Mouse (Mus musculus): ENCODE measurements at regions not wholly inside any gene's neighbourhood (a gene's known extent, or its start where the extent isn't known, plus 50 kb on each side); places are given as distances from the start of the nearest gene placed in this dataset.

DNA sequence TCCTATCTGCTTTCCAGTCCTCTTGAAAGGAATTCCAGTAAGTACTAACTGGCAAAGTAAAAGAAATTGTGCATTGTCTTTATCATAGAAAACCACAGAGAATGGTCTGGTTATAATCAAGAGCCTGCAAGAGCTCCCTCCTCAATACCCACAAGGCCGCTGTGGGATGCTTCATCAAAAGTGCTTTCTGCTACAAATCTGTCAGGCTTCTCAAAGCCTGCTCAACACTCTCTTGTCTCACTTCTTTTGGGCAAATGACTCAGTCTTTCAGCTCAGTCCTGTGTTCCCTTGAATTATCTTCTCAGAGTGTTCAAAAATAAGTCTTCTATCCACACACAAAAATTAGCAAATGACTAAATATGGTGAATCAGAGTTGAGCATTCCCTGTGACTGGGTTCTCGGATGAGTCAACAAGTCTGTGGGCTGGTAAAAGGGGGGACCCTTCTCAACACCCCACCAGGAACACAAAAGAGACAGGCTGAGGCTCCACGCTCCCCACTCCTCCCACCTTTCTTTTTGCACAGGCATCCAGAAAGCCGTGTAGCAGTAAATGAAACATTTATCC is 81.8 kb downstream of the Hlx start:
- TF ChIP-seq CTCF (IDR thresholded peaks at IDR 0.05; ENCODE audit: low read depth), result no peak
- no peak overlapping the region for H3K9ac ChIP-seq (ENCODE audit: low read depth, low read length)
- H3K4me1 ChIP-seq (replicated peaks; ENCODE audit: control insufficient read depth, insufficient read depth, low read length), result no peaks in the 10 kb centered on the region
- H3K27me3 ChIP-seq (replicated peaks; ENCODE audit: control insufficient read depth, insufficient read depth, low read length), result no peaks in the 10 kb centered on the region
- no peak for ATAC-seq
- H3K4me2 ChIP-seq (replicated peaks; ENCODE audit: low read depth), result no peak overlapping the region
- 84% methylated on average over 4 of the region's 4 CpGs for WGBS
- no peak overlapping the region for H3K27ac ChIP-seq (ENCODE audit: low read depth, low read length)
- H3K9me3 ChIP-seq (ENCODE audit: control insufficient read depth), result no peaks in the 10 kb centered on the region
- H3K36me3 ChIP-seq (ENCODE audit: control insufficient read depth, insufficient read depth), result no peaks in the 10 kb centered on the region
- H3K4me3 ChIP-seq (ENCODE audit: low read depth, low read length), result no peak overlapping the region

DNA sequence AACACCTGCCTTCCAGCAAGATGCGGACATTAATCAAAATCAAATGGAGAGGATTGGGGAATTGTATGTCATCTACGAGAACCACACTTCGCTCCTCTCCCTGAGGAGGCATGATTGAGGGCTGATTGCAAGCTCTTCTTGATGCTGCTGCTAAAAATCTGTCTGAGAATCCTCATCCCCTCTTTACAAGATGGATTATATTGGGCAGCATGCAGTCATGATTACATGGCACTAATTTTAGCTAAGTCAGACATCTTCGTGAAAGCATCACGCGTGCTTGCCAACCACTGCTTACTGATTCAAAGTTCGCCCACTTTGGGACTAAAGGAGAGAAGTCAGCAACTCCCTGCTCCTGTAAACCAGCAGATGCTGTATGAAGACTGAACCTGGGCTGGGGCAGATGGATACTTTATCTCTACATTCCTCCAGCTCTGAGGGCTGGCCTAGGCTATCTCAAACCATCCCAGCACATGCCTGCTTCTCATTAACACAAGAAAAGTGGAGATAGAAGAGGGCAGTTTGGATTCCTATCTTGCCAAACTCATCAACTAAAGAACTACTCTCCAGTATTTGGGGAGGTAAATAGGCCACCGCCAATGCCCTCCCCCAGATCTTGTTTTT is 84.4 kb downstream of the Hlx start:
- ATAC-seq, result no peak
- Histone ChIP-seq H3K36me3 (ENCODE audit: control insufficient read depth, insufficient read depth) (no peaks in the 10 kb centered on the region), H3K4me1 (replicated peaks; ENCODE audit: control insufficient read depth, insufficient read depth, low read length) (no peaks in the 10 kb centered on the region), H3K27me3 (replicated peaks; ENCODE audit: control insufficient read depth, insufficient read depth, low read length) (no peaks in the 10 kb centered on the region), H3K9ac (ENCODE audit: low read depth, low read length) (no peak overlapping the region), H3K27ac (ENCODE audit: low read depth, low read length) (no peak overlapping the region), H3K9me3 (ENCODE audit: control insufficient read depth) (no peaks in the 10 kb centered on the region), H3K4me2 (replicated peaks; ENCODE audit: low read depth) (no peak overlapping the region), H3K4me3 (ENCODE audit: low read depth, low read length) (no peak overlapping the region)
- WGBS, result 95% methylated on average over 8 of the region's 8 CpGs
- no peak for TF ChIP-seq CTCF (IDR thresholded peaks at IDR 0.05; ENCODE audit: low read depth)

- Histone ChIP-seq H3K36me3 (ENCODE audit: control insufficient read depth, insufficient read depth) (no peaks in the 10 kb centered on the region), H3K4me1 (replicated peaks; ENCODE audit: control insufficient read depth, insufficient read depth, low read length) (no peaks in the 10 kb centered on the region), H3K27me3 (replicated peaks; ENCODE audit: control insufficient read depth, insufficient read depth, low read length) (no peaks in the 10 kb centered on the region), H3K4me3 (ENCODE audit: low read depth, low read length) (no peak overlapping the region), H3K9me3 (ENCODE audit: control insufficient read depth) (no peaks in the 10 kb centered on the region), H3K9ac (ENCODE audit: low read depth, low read length) (no peak overlapping the region), H3K4me2 (replicated peaks; ENCODE audit: low read depth) (no peak overlapping the region), H3K27ac (ENCODE audit: low read depth, low read length) (no peak overlapping the region)
- no peak for ATAC-seq
- TF ChIP-seq CTCF (IDR thresholded peaks at IDR 0.05; ENCODE audit: low read depth), result no peak
- WGBS, result 23% methylated on average over 9 of the region's 9 CpGs
These were observed 87.4 kb downstream of the Hlx start for GRCm38 (mm10) chr1:184644767-184645598.

DNA sequence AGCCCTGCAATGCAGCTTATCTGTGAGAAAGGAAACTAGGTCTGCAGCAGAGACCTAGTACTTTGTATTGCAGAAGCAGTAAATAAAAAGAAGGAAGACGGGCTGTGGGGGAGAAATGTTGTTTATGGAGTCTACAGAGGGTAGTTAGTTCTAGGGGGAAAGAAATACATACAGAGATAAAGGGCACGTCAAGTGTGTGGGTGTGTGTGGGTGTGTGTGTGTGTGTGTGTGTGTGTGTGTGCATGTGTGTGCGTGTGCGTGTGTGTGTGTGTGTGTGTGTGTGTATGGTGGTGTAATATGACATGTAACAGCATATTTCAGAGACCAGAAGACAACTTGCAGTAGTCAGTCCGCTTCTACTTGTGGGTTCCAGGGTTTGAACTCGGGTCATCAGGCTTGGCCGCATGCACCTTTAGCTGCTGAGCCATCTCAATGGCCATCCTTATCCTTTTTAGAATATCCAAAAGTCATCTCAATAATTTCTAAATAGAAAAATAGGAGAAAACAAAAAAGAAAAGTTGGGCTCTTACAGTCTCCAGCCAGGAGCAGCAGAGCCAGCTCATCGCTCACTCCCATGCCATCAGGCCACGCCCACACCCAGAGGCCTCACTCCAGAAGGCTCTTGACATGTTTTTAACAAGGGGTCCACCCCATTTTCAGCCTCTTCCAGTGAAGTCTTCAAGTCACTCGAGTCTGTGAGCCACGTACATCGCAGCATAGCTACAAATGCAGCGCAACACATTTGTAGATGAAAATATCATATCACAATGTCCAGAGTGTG is 101.5 kb downstream of the Hlx start:
- Histone ChIP-seq H3K4me1 (replicated peaks; ENCODE audit: control insufficient read depth, insufficient read depth, low read length) (no peaks in the 10 kb centered on the region), H3K9me3 (ENCODE audit: control insufficient read depth) (no peaks in the 10 kb centered on the region), H3K9ac (ENCODE audit: low read depth, low read length) (no peak overlapping the region), H3K36me3 (ENCODE audit: control insufficient read depth, insufficient read depth) (no peaks in the 10 kb centered on the region), H3K27me3 (replicated peaks; ENCODE audit: control insufficient read depth, insufficient read depth, low read length) (no peaks in the 10 kb centered on the region), H3K27ac (ENCODE audit: low read depth, low read length) (no peak overlapping the region), H3K4me2 (replicated peaks; ENCODE audit: low read depth) (no peak overlapping the region), H3K4me3 (ENCODE audit: low read depth, low read length) (no peak overlapping the region)
- WGBS, result 81% methylated on average over 13 of the region's 13 CpGs
- no peak for TF ChIP-seq CTCF (IDR thresholded peaks at IDR 0.05; ENCODE audit: low read depth)
- no peak for ATAC-seq

- H3K4me1 ChIP-seq (replicated peaks; ENCODE audit: control insufficient read depth, insufficient read depth, low read length), result no peaks in the 10 kb centered on the region
- no peak for TF ChIP-seq CTCF (IDR thresholded peaks at IDR 0.05; ENCODE audit: low read depth)
- 84% methylated on average over 9 of the region's 9 CpGs for WGBS
- no peak overlapping the region for H3K27ac ChIP-seq (ENCODE audit: low read depth, low read length)
- no peak overlapping the region for H3K4me2 ChIP-seq (replicated peaks; ENCODE audit: low read depth)
- no peaks in the 10 kb centered on the region for H3K9me3 ChIP-seq (ENCODE audit: control insufficient read depth)
- H3K4me3 ChIP-seq (ENCODE audit: low read depth, low read length), result no peak overlapping the region
- H3K27me3 ChIP-seq (replicated peaks; ENCODE audit: control insufficient read depth, insufficient read depth, low read length), result no peaks in the 10 kb centered on the region
- H3K36me3 ChIP-seq (ENCODE audit: control insufficient read depth, insufficient read depth), result no peaks in the 10 kb centered on the region
- no peak for ATAC-seq
- H3K9ac ChIP-seq (ENCODE audit: low read depth, low read length), result no peak overlapping the region
These were observed 103.2 kb downstream of the Hlx start for GRCm38 (mm10) chr1:184629194-184629593.

Data from intestine, postnatal 0 days (tissue).